Mouse (Mus musculus): ENCODE measurements around the gene Slc25a21.

DNA sequence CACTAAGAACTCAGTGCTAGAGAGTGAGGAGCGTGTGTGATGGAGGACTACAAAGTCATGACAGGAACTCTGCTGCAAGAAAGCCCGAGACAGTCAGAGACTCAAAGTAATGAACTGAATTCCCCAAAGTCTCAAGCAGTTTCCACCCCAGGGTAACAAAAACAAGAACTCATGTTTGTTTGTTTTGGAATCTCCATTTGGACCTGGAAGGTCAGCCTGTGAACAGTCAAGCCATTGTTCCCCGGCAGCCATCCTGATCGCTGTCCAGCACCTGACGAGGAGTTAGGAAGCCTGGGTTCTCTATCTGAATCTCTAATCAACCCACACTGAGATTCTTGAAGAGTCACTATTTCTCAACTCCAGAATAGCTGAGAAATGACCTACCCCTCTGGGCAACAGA is 104.2 kb downstream of the Slc25a21 start:
- TF ChIP-seq CTCF (IDR thresholded peaks at IDR 0.05; ENCODE audit: control insufficient read depth, insufficient read depth, low read length) (no peak), POLR2A (IDR thresholded peaks at IDR 0.05; ENCODE audit: borderline replicate concordance, control insufficient read depth, low read depth, low read length) (no peak)

All from bone marrow, adult 2 months (tissue).